Mouse (Mus musculus): Measurements from ENCODE around the gene Dph3. TPM values are rescaled to one million over a fixed set of nuclear protein-coding genes. Genes with fewer than 3 reads are reported as not detected.

Gene Dph3
- polyA plus RNA-seq (2012; rRNA removed): 12.7 and 14.1 TPM in 2 replicates

DNA sequence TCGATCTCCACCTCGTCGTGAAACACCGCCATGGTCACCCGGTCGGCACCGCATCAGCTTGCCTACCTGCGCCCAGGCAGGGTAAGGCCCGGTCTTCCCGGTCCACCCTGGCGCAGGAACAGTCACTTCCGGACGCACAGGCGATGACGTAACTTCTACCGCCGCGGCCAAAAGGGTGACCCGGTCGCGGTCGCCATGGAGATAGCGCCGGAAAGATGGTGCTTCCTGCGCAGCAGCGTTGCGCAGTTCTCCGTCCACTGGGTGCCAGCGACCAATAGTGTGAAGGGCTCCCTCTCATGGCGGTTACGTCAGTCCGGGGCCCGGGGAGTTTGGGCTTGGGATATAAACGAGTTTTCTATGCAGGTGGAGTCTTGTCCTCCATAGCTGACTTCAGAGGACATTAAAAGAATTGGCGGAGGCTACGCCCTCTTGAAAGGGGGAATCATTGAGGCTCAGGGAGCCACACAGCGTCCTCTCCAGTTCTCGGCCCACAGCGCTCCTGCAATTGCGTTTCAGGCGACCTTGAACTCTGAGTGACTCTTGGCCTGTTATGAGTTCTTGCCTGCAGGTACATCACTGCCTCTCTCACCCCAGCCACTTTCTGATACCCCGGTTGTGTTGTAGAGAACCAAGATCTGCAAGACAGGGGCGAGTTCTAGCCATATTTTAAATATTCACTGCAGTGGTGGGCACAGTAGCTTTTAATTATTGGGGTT is at the start of gene Dph3:
TSS of gene Dph3 (minus strand) at position 244 of the 716 bp plus-strand sequence.

DNA sequence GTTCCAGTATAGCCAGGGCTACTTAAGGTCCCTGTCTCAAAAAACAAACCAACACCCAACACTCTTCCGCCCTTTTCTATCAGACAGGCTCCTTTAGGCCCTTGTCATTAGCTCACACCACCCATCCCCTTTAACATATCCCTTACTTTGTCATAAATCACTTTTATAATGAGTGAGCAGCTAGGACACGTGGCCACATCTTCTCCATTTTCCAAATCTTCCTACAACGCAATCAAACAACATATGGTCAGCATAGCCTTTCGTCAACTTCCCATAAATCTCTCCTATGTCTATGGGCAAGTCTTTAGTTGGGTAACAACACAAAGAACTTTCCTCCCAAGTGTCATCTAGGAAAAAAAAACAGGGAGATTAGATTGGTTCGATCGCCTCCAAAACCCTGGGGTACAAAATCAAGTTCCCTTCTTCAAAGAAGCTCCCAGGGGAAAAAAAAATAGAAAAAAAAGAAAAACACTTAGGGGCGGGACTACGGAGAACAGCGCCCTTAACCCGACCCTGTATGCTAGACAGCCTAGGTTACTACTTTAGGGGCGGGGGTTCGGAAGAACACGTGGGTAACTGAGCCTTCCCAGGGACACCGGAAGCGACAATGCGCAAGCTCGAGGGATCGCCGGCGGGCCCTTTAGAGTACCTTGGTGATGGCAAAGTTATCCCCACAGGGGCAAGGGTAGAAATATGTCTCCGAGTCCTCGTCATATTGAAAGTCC is 606 bp downstream of the Dph3 start, which contains the start of gene Oxnad1:
TSS of gene Oxnad1 (plus strand) at position 614 of the 725 bp plus-strand sequence.

Other genes starting within 250 kb of the Dph3 start
- 23.3 and 25.4 TPM in 2 replicates for gene Galnt15, start 56.7 kb downstream of the Dph3 start, polyA plus RNA-seq (2012; rRNA removed)
- 14.0 and 15.4 TPM in 2 replicates for gene Oxnad1, start 355 bp downstream of the Dph3 start, polyA plus RNA-seq (2012; rRNA removed)
- not detected in 2 replicates for gene Msmb, start 56.3 kb upstream of the Dph3 start, polyA plus RNA-seq (2012; rRNA removed)
- gene Ncoa4, start 74.1 kb upstream of the Dph3 start, polyA plus RNA-seq (2012; rRNA removed): 34.3 and 49.4 TPM in 2 replicates
- gene Timm23, start 116.2 kb upstream of the Dph3 start, polyA plus RNA-seq (2012; rRNA removed): 243 and 307 TPM in 2 replicates
- gene Parg, start 116.2 kb upstream of the Dph3 start, polyA plus RNA-seq (2012; rRNA removed): 4.5 and 5.4 TPM in 2 replicates
- gene Ogdhl, start 236.3 kb upstream of the Dph3 start, polyA plus RNA-seq (2012; rRNA removed): 19.1 and 20.0 TPM in 2 replicates